Mouse (Mus musculus) intestine, postnatal 0 days (tissue): ENCODE measurements around the gene Ndufaf7. TPM values are rescaled to one million over a fixed set of nuclear protein-coding genes. Genes with fewer than 3 reads are reported as not detected.

Source experiments
- ATAC-seq: fragments of 200-750 bp; cut with Nextera tagmentation; 2 replicates; pipeline ENCODE4 v1.8.0; 2017; ENCODE audit warnings: mild to moderate bottlenecking, moderate TSS enrichment, moderate library complexity
- H3K27ac ChIP-seq: fragments of 300-500 bp; sonication (generic); 2 replicates; pipeline ENCODE4 v1.5.1; 2014; ENCODE audit warnings: mild to moderate bottlenecking, low read depth, low read length, moderate library complexity
- H3K27me3 ChIP-seq: fragments of 300-500 bp; sonication (generic); replicated peaks from 2 replicates; pipeline ENCODE4 v1.6.1; 2014; ENCODE audit warnings: low read length, mixed read lengths; ENCODE audit not compliant: control insufficient read depth, insufficient read depth
- H3K36me3 ChIP-seq: fragments of 300-500 bp; sonication (generic); 2 replicates; pipeline ENCODE4 v1.6.1; 2014; ENCODE audit warnings: mild to moderate bottlenecking, moderate library complexity; ENCODE audit not compliant: control insufficient read depth, insufficient read depth
- H3K4me1 ChIP-seq: fragments of 300-500 bp; sonication (generic); replicated peaks from 2 replicates; pipeline ENCODE4 v1.6.1; 2014; ENCODE audit warnings: antibody characterized with exemption, low read length, mixed read lengths; ENCODE audit not compliant: control insufficient read depth, insufficient read depth
- H3K4me2 ChIP-seq: fragments of 300-500 bp; sonication (generic); replicated peaks from 2 replicates; pipeline ENCODE4 v1.6.1; 2014; ENCODE audit warnings: low read depth, mild to moderate bottlenecking, moderate library complexity
- H3K4me3 ChIP-seq: fragments of 300-500 bp; sonication (generic); 2 replicates; pipeline ENCODE4 v1.5.1; 2014; ENCODE audit warnings: low read depth, low read length
- H3K9ac ChIP-seq: fragments of 300-500 bp; sonication (generic); 2 replicates; pipeline ENCODE4 v1.6.1; 2014; ENCODE audit warnings: mild to moderate bottlenecking, low read depth, low read length
- H3K9me3 ChIP-seq: fragments of 300-500 bp; sonication (generic); 2 replicates; pipeline ENCODE4 v1.6.1; 2016; ENCODE audit warnings: mixed run types; ENCODE audit not compliant: control insufficient read depth
- CTCF ChIP-seq: sonication (generic); IDR thresholded peaks from 2 replicates; pipeline ENCODE4 v1.5.1; 2016; ENCODE audit warnings: low read depth, mild to moderate bottlenecking, control low read depth, antibody characterized with exemption, moderate library complexity
- WGBS: fragments of 180-500 bp; shearing (Covaris S2); extraction: QIAGEN DNeasy Blood & Tissue Kit; methylation state at CpG from one replicate; pipeline ENCODE4 v1.1.7; 2014; 5-methylcytosine and 5-hydroxymethylcytosine counted together
- polyA plus RNA-seq: library from polyadenylated mRNA; unstranded; fragments of >200 nt; fragmentation: Nextera tagmentation; extraction: Ambion mirVana; gene quantifications from 2 replicates; pipeline ENCODE4 v1.2.1, GENCODE M21; 2015

Ndufaf7 gene
- polyA plus RNA-seq, 1 experiment from 2014 or later, result 24.1 TPM

GRCm38 (mm10) chr17:78966092-78966883, 29.4 kb downstream of the Ndufaf7 start:
- no peaks in the 10 kb centered on the region for H3K27me3 ChIP-seq
- H3K27ac ChIP-seq, result no peak overlapping the region
- ATAC-seq, result no peak
- H3K4me3 ChIP-seq, result no peak overlapping the region
- WGBS, result 90% methylated on average over 11 of the region's 11 CpGs
- no peaks in the 10 kb centered on the region for H3K4me1 ChIP-seq
- H3K9me3 ChIP-seq, result no peaks in the 10 kb centered on the region
- H3K36me3 ChIP-seq, result peaks cover 25% of the 10 kb centered on the region; the same call in 1 of the 2 replicates
- H3K4me2 ChIP-seq, result no peak overlapping the region
- no peak overlapping the region for H3K9ac ChIP-seq
- no peak for TF ChIP-seq CTCF

GRCm38 (mm10) chr17:78968500-78968899, 31.6 kb downstream of the Ndufaf7 start:
- 75% methylated on average over 3 of the region's 3 CpGs for WGBS
- Histone ChIP-seq H3K9me3 (no peaks in the 10 kb centered on the region), H3K9ac (no peak overlapping the region), H3K4me2 (no peak overlapping the region), H3K27ac (no peak overlapping the region), H3K4me1 (no peaks in the 10 kb centered on the region), H3K4me3 (no peak overlapping the region), H3K27me3 (no peaks in the 10 kb centered on the region), H3K36me3 (peaks cover 23% of the 10 kb centered on the region; the same call in 1 of the 2 replicates)
- ATAC-seq, result no peak
- TF ChIP-seq CTCF, result no peak

GRCm38 (mm10) chr17:78983166-78983565, 46.2 kb downstream of the Ndufaf7 start:
- no peak for ATAC-seq
- TF ChIP-seq CTCF, result peak; percentile 24; the same call in 1 of the 2 replicates

GRCm38 (mm10) chr17:78983736-78984135, 46.8 kb downstream of the Ndufaf7 start:
- Histone ChIP-seq H3K4me3 (no peak overlapping the region), H3K27ac (no peak overlapping the region), H3K4me2 (no peak overlapping the region), H3K27me3 (no peaks in the 10 kb centered on the region), H3K36me3 (peaks cover 10% of the 10 kb centered on the region), H3K9ac (no peak overlapping the region), H3K9me3 (no peaks in the 10 kb centered on the region), H3K4me1 (no peaks in the 10 kb centered on the region)
- WGBS, result 86% methylated on average over 3 of the region's 3 CpGs
- TF ChIP-seq CTCF, result no peak
- no peak for ATAC-seq

More at GRCm38 (mm10) chr17:78983166-78983565, 46.2 kb downstream of the Ndufaf7 start:
- H3K4me1 ChIP-seq, result no peaks in the 10 kb centered on the region
- no peak overlapping the region for H3K27ac ChIP-seq
- peaks cover 10% of the 10 kb centered on the region for H3K36me3 ChIP-seq
- H3K4me2 ChIP-seq, result no peak overlapping the region
- H3K27me3 ChIP-seq, result no peaks in the 10 kb centered on the region
- no peaks in the 10 kb centered on the region for H3K9me3 ChIP-seq
- no peak overlapping the region for H3K9ac ChIP-seq
- 93% methylated on average over 8 of the region's 8 CpGs for WGBS
- no peak overlapping the region for H3K4me3 ChIP-seq

GRCm38 (mm10) chr17:78989015-78989414, 52.1 kb downstream of the Ndufaf7 start:
- Histone ChIP-seq H3K9me3 (no peaks in the 10 kb centered on the region), H3K36me3 (peaks cover 6% of the 10 kb centered on the region), H3K9ac (no peak overlapping the region), H3K27me3 (no peaks in the 10 kb centered on the region), H3K27ac (no peak overlapping the region), H3K4me2 (no peak overlapping the region), H3K4me3 (no peak overlapping the region), H3K4me1 (no peaks in the 10 kb centered on the region)
- TF ChIP-seq CTCF, result no peak
- 74% methylated on average over 8 of the region's 8 CpGs for WGBS
- ATAC-seq, result no peak

GRCm38 (mm10) chr17:78991549-78991948, 54.6 kb downstream of the Ndufaf7 start:
- Histone ChIP-seq H3K9ac (no peak overlapping the region), H3K4me3 (no peak overlapping the region), H3K4me2 (no peak overlapping the region), H3K4me1 (no peaks in the 10 kb centered on the region), H3K27me3 (no peaks in the 10 kb centered on the region), H3K9me3 (no peaks in the 10 kb centered on the region), H3K36me3 (no peaks in the 10 kb centered on the region), H3K27ac (no peak overlapping the region)
- TF ChIP-seq CTCF, result no peak
- ATAC-seq, result no peak
- 97% methylated on average over 2 of the region's 2 CpGs for WGBS
